Mouse (Mus musculus): ENCODE measurements around the gene Atp8a2.

- TF ChIP-seq POLR2A (IDR thresholded peaks at IDR 0.05; ENCODE audit: insufficient read length, low read depth) = no peak
- TF ChIP-seq MYOG (IDR thresholded peaks at IDR 0.05; ENCODE audit: control insufficient read depth in 1 of 3, insufficient read depth in 1 of 3, insufficient read length in 2 of 3, low read depth in 2 of 3) = no peak
- TF ChIP-seq USF1 (IDR thresholded peaks at IDR 0.05; ENCODE audit: low read depth) = no peak
- TF ChIP-seq POLR2AphosphoS2 (IDR thresholded peaks at IDR 0.05; ENCODE audit: insufficient read length, low read depth) = no peak
- TF ChIP-seq MAX (IDR thresholded peaks at IDR 0.05; ENCODE audit: low read depth) = no peak
- no peak for TF ChIP-seq E2F4 (IDR thresholded peaks at IDR 0.05; ENCODE audit: insufficient read depth)
- TF ChIP-seq TCF3 (IDR thresholded peaks at IDR 0.05; ENCODE audit: insufficient read length, low read depth) = no peak
Observed at GRCm38 (mm10) chr14:59644166-59644565, 552.8 kb downstream of the Atp8a2 start.

Data from myocyte (in vitro differentiated cells).